Mouse (Mus musculus): ENCODE data around the gene Fhl1. TPM values are rescaled to one million over a fixed set of nuclear protein-coding genes. Genes with fewer than 3 reads are reported as not detected.
A peak's percentile ranks its signal among the peaks of the same experiment; 100 is the strongest.

Gene Fhl1
- polyA plus RNA-seq, 1 experiment: 174 TPM

- WGBS: 83% methylated on average over 3 of the region's 3 CpGs
- H3K4me1 ChIP-seq (ENCODE audit: control insufficient read depth, insufficient read depth, low read length): no peaks in the 10 kb centered on the region
- no peak for DNase-seq
- no peak overlapping the region for H3K4me3 ChIP-seq (replicated peaks; ENCODE audit: insufficient read depth, low read depth, low read length)
- no peak for TF ChIP-seq POLR2A (IDR thresholded peaks at IDR 0.05; ENCODE audit: borderline replicate concordance, insufficient read depth, low read length)
- TF ChIP-seq CTCF (IDR thresholded peaks at IDR 0.05; ENCODE audit: borderline replicate concordance, insufficient read depth, low read depth, low read length): no peak
- no peak overlapping the region for H3K27ac ChIP-seq (ENCODE audit: insufficient read depth, low read length)
- H3K27me3 ChIP-seq (ENCODE audit: control insufficient read depth, insufficient read depth, low read length): no peaks in the 10 kb centered on the region
Observed at GRCm38 (mm10) chrX:56701261-56701660, 30.3 kb upstream of the Fhl1 start.

- H3K4me1 ChIP-seq (ENCODE audit: control insufficient read depth, insufficient read depth, low read length): no peaks in the 10 kb centered on the region
- H3K4me3 ChIP-seq (replicated peaks; ENCODE audit: insufficient read depth, low read depth, low read length): no peak overlapping the region
- TF ChIP-seq POLR2A (IDR thresholded peaks at IDR 0.05; ENCODE audit: borderline replicate concordance, insufficient read depth, low read length) (no peak), CTCF (IDR thresholded peaks at IDR 0.05; ENCODE audit: borderline replicate concordance, insufficient read depth, low read depth, low read length) (no peak)
- no peaks in the 10 kb centered on the region for H3K27me3 ChIP-seq (ENCODE audit: control insufficient read depth, insufficient read depth, low read length)
- no peak for DNase-seq
- 79% methylated on average over 8 of the region's 8 CpGs for WGBS
- no peak overlapping the region for H3K27ac ChIP-seq (ENCODE audit: insufficient read depth, low read length)
Observed at GRCm38 (mm10) chrX:56703965-56704562, 27.5 kb upstream of the Fhl1 start.

- 76% methylated on average over 6 of the region's 6 CpGs for WGBS
- no peak overlapping the region for H3K4me3 ChIP-seq (replicated peaks; ENCODE audit: insufficient read depth, low read depth, low read length)
- no peak for DNase-seq
- no peak overlapping the region for H3K27ac ChIP-seq (ENCODE audit: insufficient read depth, low read length)
- H3K27me3 ChIP-seq (ENCODE audit: control insufficient read depth, insufficient read depth, low read length): no peaks in the 10 kb centered on the region
- H3K4me1 ChIP-seq (ENCODE audit: control insufficient read depth, insufficient read depth, low read length): no peaks in the 10 kb centered on the region
- TF ChIP-seq CTCF (IDR thresholded peaks at IDR 0.05; ENCODE audit: borderline replicate concordance, insufficient read depth, low read depth, low read length) (no peak), POLR2A (IDR thresholded peaks at IDR 0.05; ENCODE audit: borderline replicate concordance, insufficient read depth, low read length) (no peak)
Observed at GRCm38 (mm10) chrX:56708592-56709370, 22.8 kb upstream of the Fhl1 start.

DNA sequence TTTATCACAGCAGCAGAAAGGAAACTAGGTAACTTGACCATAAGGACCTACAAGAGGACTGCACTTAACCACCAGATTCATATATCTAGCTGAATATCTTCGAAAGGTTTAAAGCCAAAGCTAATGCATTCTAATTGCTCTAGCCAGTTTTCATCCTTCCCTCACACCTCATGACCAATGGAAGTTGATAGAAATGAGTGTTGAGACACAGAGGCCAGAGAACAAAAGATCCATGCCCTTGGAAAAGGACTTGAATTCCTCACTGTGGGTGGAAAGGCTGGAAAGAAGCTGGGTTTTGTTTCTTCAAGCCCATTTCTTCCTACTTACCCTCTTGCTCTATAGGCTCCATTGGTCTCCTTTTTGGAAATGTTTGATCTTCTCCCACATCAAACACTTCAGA is 21.1 kb upstream of the Fhl1 start:
- DNase-seq: no peak
- TF ChIP-seq POLR2A (IDR thresholded peaks at IDR 0.05; ENCODE audit: borderline replicate concordance, insufficient read depth, low read length) (no peak), CTCF (IDR thresholded peaks at IDR 0.05; ENCODE audit: borderline replicate concordance, insufficient read depth, low read depth, low read length) (no peak)
- Histone ChIP-seq H3K27ac (ENCODE audit: insufficient read depth, low read length) (no peak overlapping the region), H3K27me3 (ENCODE audit: control insufficient read depth, insufficient read depth, low read length) (no peaks in the 10 kb centered on the region), H3K4me3 (replicated peaks; ENCODE audit: insufficient read depth, low read depth, low read length) (no peak overlapping the region), H3K4me1 (ENCODE audit: control insufficient read depth, insufficient read depth, low read length) (no peaks in the 10 kb centered on the region)
- 91% methylated on average over 1 of the region's 1 CpGs for WGBS

DNA sequence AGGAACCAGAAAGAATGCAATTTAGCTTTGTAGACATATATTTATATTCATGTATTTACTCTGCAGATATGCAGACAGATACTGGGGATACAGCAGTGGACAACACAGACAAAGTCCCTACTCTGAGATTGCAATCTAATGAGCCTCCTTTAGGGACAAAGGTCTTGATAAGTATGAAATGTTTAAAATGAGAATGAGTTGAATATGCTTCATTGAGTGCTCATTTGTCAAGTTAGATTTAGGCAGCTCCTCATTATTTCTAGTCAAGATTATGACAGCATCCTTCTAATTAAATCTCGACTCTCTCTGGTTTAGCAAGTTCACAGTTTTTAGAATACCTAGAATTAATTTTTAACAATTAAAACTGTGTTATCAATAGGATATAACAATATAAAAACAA is 18.9 kb upstream of the Fhl1 start:
- no peak for TF ChIP-seq CTCF (IDR thresholded peaks at IDR 0.05; ENCODE audit: borderline replicate concordance, insufficient read depth, low read depth, low read length)
- no peak for TF ChIP-seq POLR2A (IDR thresholded peaks at IDR 0.05; ENCODE audit: borderline replicate concordance, insufficient read depth, low read length)
- Histone ChIP-seq H3K4me1 (ENCODE audit: control insufficient read depth, insufficient read depth, low read length) (no peaks in the 10 kb centered on the region), H3K27ac (ENCODE audit: insufficient read depth, low read length) (no peak overlapping the region), H3K27me3 (ENCODE audit: control insufficient read depth, insufficient read depth, low read length) (no peaks in the 10 kb centered on the region), H3K4me3 (replicated peaks; ENCODE audit: insufficient read depth, low read depth, low read length) (no peak overlapping the region)
- WGBS: 56% methylated on average over 1 of the region's 1 CpGs
- no peak for DNase-seq

DNA sequence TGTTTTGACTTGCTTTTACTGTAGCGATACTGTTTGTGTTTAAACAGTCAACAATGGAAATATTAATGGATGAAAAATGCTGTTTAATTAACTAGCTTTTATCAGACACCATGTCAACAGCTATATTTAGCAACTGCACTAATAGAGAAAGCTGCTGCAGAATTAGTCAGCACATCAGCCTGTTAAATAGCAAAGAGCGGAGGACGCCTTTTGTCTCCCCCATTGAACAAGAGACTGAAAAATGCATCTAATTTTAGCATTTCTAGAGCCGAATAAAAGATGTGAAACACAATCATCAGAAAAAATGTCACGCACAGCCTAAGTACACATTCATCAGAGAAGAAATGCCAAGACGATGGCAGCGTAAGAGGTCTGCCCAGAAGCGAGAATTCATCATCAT is 9.0 kb upstream of the Fhl1 start:
- 79% methylated on average over 8 of the region's 8 CpGs for WGBS
- TF ChIP-seq CTCF (IDR thresholded peaks at IDR 0.05; ENCODE audit: borderline replicate concordance, insufficient read depth, low read depth, low read length) (no peak), POLR2A (IDR thresholded peaks at IDR 0.05; ENCODE audit: borderline replicate concordance, insufficient read depth, low read length) (no peak)
- Histone ChIP-seq H3K27me3 (ENCODE audit: control insufficient read depth, insufficient read depth, low read length) (no peaks in the 10 kb centered on the region), H3K27ac (ENCODE audit: insufficient read depth, low read length) (no peak overlapping the region), H3K4me1 (ENCODE audit: control insufficient read depth, insufficient read depth, low read length) (no peaks in the 10 kb centered on the region), H3K4me3 (replicated peaks; ENCODE audit: insufficient read depth, low read depth, low read length) (no peak overlapping the region)
- no peak for DNase-seq

GRCm38 (mm10) chrX:56728507-56728906 is 3.1 kb upstream of the Fhl1 start:
- no peaks in the 10 kb centered on the region for H3K27me3 ChIP-seq (ENCODE audit: control insufficient read depth, insufficient read depth, low read length)
- H3K27ac ChIP-seq (ENCODE audit: insufficient read depth, low read length): no peak overlapping the region
- no peaks in the 10 kb centered on the region for H3K4me1 ChIP-seq (ENCODE audit: control insufficient read depth, insufficient read depth, low read length)
- 88% methylated on average over 3 of the region's 3 CpGs for WGBS
- H3K4me3 ChIP-seq (replicated peaks; ENCODE audit: insufficient read depth, low read depth, low read length): no peak overlapping the region
- TF ChIP-seq POLR2A (IDR thresholded peaks at IDR 0.05; ENCODE audit: borderline replicate concordance, insufficient read depth, low read length) (no peak), CTCF (IDR thresholded peaks at IDR 0.05; ENCODE audit: borderline replicate concordance, insufficient read depth, low read depth, low read length) (no peak)
- DNase-seq: no peak

DNA sequence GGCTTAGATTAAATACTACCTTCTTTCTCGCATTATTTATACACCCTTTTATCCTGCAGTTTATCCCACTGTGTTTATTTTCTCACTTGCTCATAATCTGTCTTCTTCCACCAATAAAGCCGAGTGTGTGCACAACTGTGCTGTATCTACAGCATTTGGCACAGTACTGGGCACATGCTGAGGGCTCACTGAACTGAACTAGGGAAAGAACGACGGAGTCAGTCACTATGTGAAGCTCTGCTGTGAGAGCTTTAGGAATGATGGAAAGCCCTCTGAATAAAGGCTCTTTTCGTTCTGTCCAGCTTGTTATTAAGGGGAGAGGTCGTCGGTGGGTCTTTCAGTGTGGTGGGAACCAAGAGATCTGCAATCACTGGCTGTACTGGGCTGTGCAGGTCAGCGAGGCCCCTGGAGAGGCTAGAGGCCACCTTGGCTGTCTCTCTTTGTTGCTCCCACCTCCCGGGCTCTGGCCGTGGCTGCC is 720 bp upstream of the Fhl1 start:
- Histone ChIP-seq H3K27ac (ENCODE audit: insufficient read depth, low read length) (peak overlapping the region; percentile 82), H3K4me1 (ENCODE audit: control insufficient read depth, insufficient read depth, low read length) (no peaks in the 10 kb centered on the region), H3K27me3 (ENCODE audit: control insufficient read depth, insufficient read depth, low read length) (no peaks in the 10 kb centered on the region), H3K4me3 (replicated peaks; ENCODE audit: insufficient read depth, low read depth, low read length) (peak overlapping the region; percentile 65)
- TF ChIP-seq POLR2A (IDR thresholded peaks at IDR 0.05; ENCODE audit: borderline replicate concordance, insufficient read depth, low read length): no peak
- TF ChIP-seq CTCF (IDR thresholded peaks at IDR 0.05; ENCODE audit: borderline replicate concordance, insufficient read depth, low read depth, low read length): no peak
- DNase-seq: peak in 1 of 2 experiments; percentile 41
- 12% methylated on average over 10 of the region's 10 CpGs for WGBS

All from cerebellum, adult 2 months (tissue).